Mouse (Mus musculus): Measurements from ENCODE around the gene Mtus2. TPM values are rescaled to one million over a fixed set of nuclear protein-coding genes. Genes with fewer than 3 reads are reported as not detected.

Gene Mtus2
- polyA plus RNA-seq, 1 experiment from 2014 or later, result 4.1 TPM

- Histone ChIP-seq H3K4me2 (ENCODE audit: low read length) (no peak overlapping the region), H3K9ac (ENCODE audit: low read depth, low read length) (no peak overlapping the region), H3K4me3 (replicated peaks; ENCODE audit: low read depth, low read length) (no peak overlapping the region), H3K36me3 (ENCODE audit: insufficient read depth, low read length) (no peaks in the 10 kb centered on the region), H3K27ac (no peak overlapping the region), H3K9me3 (replicated peaks; ENCODE audit: low read length) (no peaks in the 10 kb centered on the region; the same call in 1 of the 2 replicates), H3K4me1 (replicated peaks; ENCODE audit: insufficient read depth, low read length) (no peaks in the 10 kb centered on the region), H3K27me3 (ENCODE audit: insufficient read depth, low read length) (no peaks in the 10 kb centered on the region)
- TF ChIP-seq CTCF (IDR thresholded peaks at IDR 0.05; ENCODE audit: low read depth), result peak; percentile 80
- ATAC-seq (replicated peaks; ENCODE audit: low FRiP score, low read depth), result peak; percentile 59
- peak; percentile 88 for DNase-seq (ENCODE audit: low spot score)
- WGBS, result 17% methylated on average over 13 of the region's 13 CpGs
These were observed 223.6 kb downstream of the Mtus2 start for GRCm38 (mm10) chr5:148180590-148181307.

GRCm38 (mm10) chr5:148181308-148181630 lies 224.1 kb downstream of the Mtus2 start:
- Histone ChIP-seq H3K27ac (no peak overlapping the region), H3K4me2 (ENCODE audit: low read length) (no peak overlapping the region), H3K4me1 (replicated peaks; ENCODE audit: insufficient read depth, low read length) (no peaks in the 10 kb centered on the region), H3K9me3 (replicated peaks; ENCODE audit: low read length) (no peaks in the 10 kb centered on the region; the same call in 1 of the 2 replicates), H3K9ac (ENCODE audit: low read depth, low read length) (no peak overlapping the region), H3K27me3 (ENCODE audit: insufficient read depth, low read length) (no peaks in the 10 kb centered on the region), H3K4me3 (replicated peaks; ENCODE audit: low read depth, low read length) (no peak overlapping the region), H3K36me3 (ENCODE audit: insufficient read depth, low read length) (no peaks in the 10 kb centered on the region)
- DNase-seq (ENCODE audit: low spot score), result peak; percentile 64
- ATAC-seq (replicated peaks; ENCODE audit: low FRiP score, low read depth), result no peak
- 37% methylated on average over 4 of the region's 4 CpGs for WGBS
- no peak for TF ChIP-seq CTCF (IDR thresholded peaks at IDR 0.05; ENCODE audit: low read depth)

- Histone ChIP-seq H3K9ac (ENCODE audit: low read depth, low read length) (no peak overlapping the region), H3K9me3 (replicated peaks; ENCODE audit: low read length) (no peaks in the 10 kb centered on the region; the same call in 1 of the 2 replicates), H3K27me3 (ENCODE audit: insufficient read depth, low read length) (no peaks in the 10 kb centered on the region), H3K4me2 (ENCODE audit: low read length) (no peak overlapping the region), H3K27ac (no peak overlapping the region), H3K4me3 (replicated peaks; ENCODE audit: low read depth, low read length) (no peak overlapping the region), H3K36me3 (ENCODE audit: insufficient read depth, low read length) (no peaks in the 10 kb centered on the region), H3K4me1 (replicated peaks; ENCODE audit: insufficient read depth, low read length) (no peaks in the 10 kb centered on the region)
- ATAC-seq (replicated peaks; ENCODE audit: low FRiP score, low read depth) (no peak), DNase-seq (ENCODE audit: low spot score) (no peak)
- WGBS, result 68% methylated on average over 6 of the region's 6 CpGs
- no peak for TF ChIP-seq CTCF (IDR thresholded peaks at IDR 0.05; ENCODE audit: low read depth)
These were observed 224.8 kb downstream of the Mtus2 start for GRCm38 (mm10) chr5:148181901-148182300.

GRCm38 (mm10) chr5:148185898-148186297 lies 228.8 kb downstream of the Mtus2 start:
- Histone ChIP-seq H3K4me1 (replicated peaks; ENCODE audit: insufficient read depth, low read length) (no peaks in the 10 kb centered on the region), H3K27ac (no peak overlapping the region), H3K27me3 (ENCODE audit: insufficient read depth, low read length) (no peaks in the 10 kb centered on the region), H3K9ac (ENCODE audit: low read depth, low read length) (no peak overlapping the region), H3K4me2 (ENCODE audit: low read length) (no peak overlapping the region), H3K9me3 (replicated peaks; ENCODE audit: low read length) (no peaks in the 10 kb centered on the region; the same call in 1 of the 2 replicates), H3K36me3 (ENCODE audit: insufficient read depth, low read length) (no peaks in the 10 kb centered on the region), H3K4me3 (replicated peaks; ENCODE audit: low read depth, low read length) (no peak overlapping the region)
- peak; percentile 6; the same call in 1 of the 2 replicates for TF ChIP-seq CTCF (IDR thresholded peaks at IDR 0.05; ENCODE audit: low read depth)
- ATAC-seq (replicated peaks; ENCODE audit: low FRiP score, low read depth), result no peak
- no peak for DNase-seq (ENCODE audit: low spot score)
- 66% methylated on average over 1 of the region's 1 CpGs for WGBS

DNA sequence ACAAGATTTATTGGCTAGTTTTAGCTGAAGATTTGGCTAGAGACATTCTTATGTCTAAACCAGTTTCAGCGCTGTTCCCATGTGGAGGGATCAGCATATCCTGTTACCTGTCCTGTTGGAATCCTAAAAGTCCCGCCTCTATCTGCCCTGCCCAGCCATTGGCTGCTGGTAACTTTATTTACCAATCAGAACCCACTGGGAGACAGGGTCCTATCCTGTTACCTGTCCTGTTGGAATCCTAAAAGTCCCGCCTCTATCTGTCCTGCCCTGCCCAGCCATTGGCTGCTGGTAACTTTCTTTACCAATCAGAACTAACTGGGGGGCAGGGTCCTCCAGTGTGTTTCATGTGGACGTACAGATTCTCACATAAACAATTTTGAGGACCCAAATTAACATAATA lies 234.3 kb downstream of the Mtus2 start:
- no peak for ATAC-seq (replicated peaks; ENCODE audit: low FRiP score, low read depth)
- H3K4me3 ChIP-seq (replicated peaks; ENCODE audit: low read depth, low read length), result no peak overlapping the region

DNA sequence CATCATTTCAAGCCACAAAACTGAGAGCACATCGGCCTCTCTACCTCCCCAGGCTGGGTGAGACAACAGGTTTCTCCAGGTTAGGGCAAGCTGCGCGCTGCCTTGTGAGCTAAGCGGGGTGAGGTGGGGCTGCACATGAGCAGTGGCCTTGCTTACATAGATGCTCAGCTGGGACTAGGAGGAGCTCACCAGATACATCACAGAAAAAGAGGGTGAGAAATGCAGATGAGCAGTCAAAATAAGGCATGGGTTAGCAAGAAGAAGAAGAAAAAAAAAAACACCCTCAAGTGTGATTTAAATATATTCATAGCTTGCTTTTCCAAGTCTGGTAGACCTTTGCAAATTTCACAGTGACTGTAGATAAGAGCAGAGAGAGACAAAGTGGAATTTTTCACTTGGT lies 254.7 kb downstream of the Mtus2 start:
- H3K4me2 ChIP-seq (ENCODE audit: low read length), result no peak overlapping the region
- ATAC-seq (replicated peaks; ENCODE audit: low FRiP score, low read depth) (no peak), DNase-seq (ENCODE audit: low spot score) (no peak)
- 93% methylated on average over 4 of the region's 4 CpGs for whole genome bisulfite sequencing
- H3K4me1 ChIP-seq (replicated peaks; ENCODE audit: insufficient read depth, low read length), result no peaks in the 10 kb centered on the region
- no peak overlapping the region for H3K27ac ChIP-seq
- no peaks in the 10 kb centered on the region for H3K36me3 ChIP-seq (ENCODE audit: insufficient read depth, low read length)
- H3K9ac ChIP-seq (ENCODE audit: low read depth, low read length), result no peak overlapping the region
- H3K27me3 ChIP-seq (ENCODE audit: insufficient read depth, low read length), result no peaks in the 10 kb centered on the region
- H3K4me3 ChIP-seq (replicated peaks; ENCODE audit: low read depth, low read length), result no peak overlapping the region
- no peak for TF ChIP-seq CTCF (IDR thresholded peaks at IDR 0.05; ENCODE audit: low read depth)
- no peaks in the 10 kb centered on the region for H3K9me3 ChIP-seq (replicated peaks; ENCODE audit: low read length)

More for the DNA sequence above, 234.3 kb downstream of the Mtus2 start:
- TF ChIP-seq CTCF (IDR thresholded peaks at IDR 0.05; ENCODE audit: low read depth), result no peak
- H3K27ac ChIP-seq, result no peak overlapping the region
- no peaks in the 10 kb centered on the region for H3K4me1 ChIP-seq (replicated peaks; ENCODE audit: insufficient read depth, low read length)
- H3K9ac ChIP-seq (ENCODE audit: low read depth, low read length), result no peak overlapping the region
- H3K27me3 ChIP-seq (ENCODE audit: insufficient read depth, low read length), result no peaks in the 10 kb centered on the region
- WGBS, result 28% methylated on average over 4 of the region's 4 CpGs
- DNase-seq (ENCODE audit: low spot score), result no peak
- H3K4me2 ChIP-seq (ENCODE audit: low read length), result no peak overlapping the region
- no peaks in the 10 kb centered on the region for H3K9me3 ChIP-seq (replicated peaks; ENCODE audit: low read length)
- H3K36me3 ChIP-seq (ENCODE audit: insufficient read depth, low read length), result no peaks in the 10 kb centered on the region

- H3K9me3 ChIP-seq (replicated peaks; ENCODE audit: low read length), result no peaks in the 10 kb centered on the region
- H3K4me1 ChIP-seq (replicated peaks; ENCODE audit: insufficient read depth, low read length), result no peaks in the 10 kb centered on the region
- no peak overlapping the region for H3K4me2 ChIP-seq (ENCODE audit: low read length)
- TF ChIP-seq CTCF (IDR thresholded peaks at IDR 0.05; ENCODE audit: low read depth), result no peak
- H3K27me3 ChIP-seq (ENCODE audit: insufficient read depth, low read length), result no peaks in the 10 kb centered on the region
- no peak for DNase-seq (ENCODE audit: low spot score)
- H3K9ac ChIP-seq (ENCODE audit: low read depth, low read length), result no peak overlapping the region
- H3K36me3 ChIP-seq (ENCODE audit: insufficient read depth, low read length), result no peaks in the 10 kb centered on the region
- ATAC-seq (replicated peaks; ENCODE audit: low FRiP score, low read depth), result no peak
- no peak overlapping the region for H3K27ac ChIP-seq
- H3K4me3 ChIP-seq (replicated peaks; ENCODE audit: low read depth, low read length), result no peak overlapping the region
- WGBS, result 70% methylated on average over 8 of the region's 8 CpGs
These were observed 259.7 kb downstream of the Mtus2 start for GRCm38 (mm10) chr5:148216786-148217185.

Measured in kidney, postnatal 0 days (tissue).